Mouse (Mus musculus) cerebellum, adult 2 months (tissue): ENCODE measurements at regions not wholly inside any gene's neighbourhood (a gene's known extent, or its start where the extent isn't known, plus 50 kb on each side); places are given as distances from the start of the nearest gene placed in this dataset.

Experiments used
- DNase-seq, 2 experiments: peaks; one replicate each; pipeline ENCODE4 v3.0.0; 2021
- H3K27ac ChIP-seq: fragments of 200-500 bp; 2 replicates; pipeline ENCODE4 v1.5.1; 2012; ENCODE audit warnings: low read length, control low read depth, inconsistent platforms; ENCODE audit not compliant: insufficient read depth
- H3K27me3 ChIP-seq: fragments of 200-500 bp; 2 replicates; pipeline ENCODE4 v1.6.1; 2012; ENCODE audit warnings: inconsistent platforms, mild to moderate bottlenecking, low read length, moderate library complexity; ENCODE audit not compliant: control insufficient read depth, insufficient read depth
- H3K4me1 ChIP-seq: fragments of 200-500 bp; 2 replicates; pipeline ENCODE4 v1.6.1; 2011; ENCODE audit warnings: low read length; ENCODE audit not compliant: control insufficient read depth, insufficient read depth
- H3K4me3 ChIP-seq: fragments of 200-500 bp; replicated peaks from 2 replicates; pipeline ENCODE3; 2011; ENCODE audit warnings: mild to moderate bottlenecking, low read depth, low read length, control low read depth; ENCODE audit not compliant: insufficient read depth
- CTCF ChIP-seq: fragments of 200-500 bp; IDR thresholded peaks from 2 replicates; pipeline ENCODE4 v1.5.1; 2011; ENCODE audit warnings: low read depth, mild to moderate bottlenecking, control low read depth, low read length, moderate library complexity, borderline replicate concordance; ENCODE audit not compliant: insufficient read depth
- POLR2A ChIP-seq: fragments of 200-500 bp; IDR thresholded peaks from 2 replicates; pipeline ENCODE4 v1.6.1; 2011; ENCODE audit warnings: low read length, control low read depth, borderline replicate concordance; ENCODE audit not compliant: insufficient read depth
- WGBS: fragments of 180-500 bp; shearing (Covaris S2); methylation state at CpG from one replicate; pipeline ENCODE4 v1.1.7; 2018; 5-methylcytosine and 5-hydroxymethylcytosine counted together

DNA sequence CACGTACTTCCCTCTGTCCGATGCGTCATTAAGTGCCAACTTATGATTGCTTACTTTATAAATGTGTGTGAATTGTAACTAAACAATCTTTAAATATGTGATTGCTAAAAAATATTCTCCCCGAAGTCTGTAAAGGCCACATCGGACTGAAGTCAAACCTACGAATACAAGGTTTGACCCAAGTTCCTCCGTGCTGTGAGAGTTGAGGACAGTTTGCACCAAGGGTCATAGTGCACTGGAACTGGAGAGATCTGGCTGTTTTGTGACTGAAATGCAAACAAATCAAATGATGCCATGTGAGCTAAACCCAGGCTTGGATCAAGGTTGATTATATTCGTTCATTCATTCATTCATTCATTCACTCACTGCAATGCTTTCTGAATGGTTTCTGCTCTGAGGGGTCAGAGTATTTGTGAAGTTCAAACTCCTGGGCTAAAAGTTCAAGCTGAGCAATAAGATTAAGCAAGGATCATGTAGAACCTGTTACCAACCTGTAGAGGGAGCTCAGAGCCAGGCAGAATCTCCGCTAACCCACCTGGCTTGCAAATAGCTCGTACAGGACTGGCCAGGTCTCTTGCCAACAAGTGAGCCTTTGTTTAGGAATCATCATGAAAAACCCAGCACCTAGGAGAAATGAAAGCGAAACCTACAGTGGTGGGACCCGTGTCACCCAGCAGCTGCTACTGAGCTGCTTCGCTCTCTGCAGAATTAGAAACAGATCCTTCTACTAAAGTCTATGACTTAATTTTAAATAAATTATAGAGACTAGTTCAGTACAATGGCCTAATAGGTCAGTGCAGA, 67.9 kb upstream of the Serbp1 start:
- no peaks in the 10 kb centered on the region for H3K27me3 ChIP-seq
- no peaks in the 10 kb centered on the region for H3K4me1 ChIP-seq
- peak; percentile 58 to 73 for DNase-seq
- H3K27ac ChIP-seq: no peak overlapping the region
- WGBS: 50% methylated on average over 13 of the region's 13 CpGs
- TF ChIP-seq CTCF (peak; percentile 90), POLR2A (no peak)
- no peak overlapping the region for H3K4me3 ChIP-seq

- WGBS: 37% methylated on average over 2 of the region's 2 CpGs
- Histone ChIP-seq H3K4me1 (no peaks in the 10 kb centered on the region), H3K4me3 (peak overlapping the region; percentile 64), H3K27ac (no peak overlapping the region), H3K27me3 (no peaks in the 10 kb centered on the region)
- DNase-seq: no peak
- no peak for TF ChIP-seq POLR2A
- no peak for TF ChIP-seq CTCF
Measured at GRCm38 (mm10) chr6:67168803-67169202, 69.2 kb upstream of the Serbp1 start.

GRCm38 (mm10) chr6:67168031-67168777, 69.8 kb upstream of the Serbp1 start:
- Histone ChIP-seq H3K27me3 (no peaks in the 10 kb centered on the region), H3K27ac (no peak overlapping the region), H3K4me3 (peak overlapping the region; percentile 64), H3K4me1 (no peaks in the 10 kb centered on the region)
- no peak for TF ChIP-seq POLR2A
- no peak for TF ChIP-seq CTCF
- peak; percentile 48 to 63 for DNase-seq
- WGBS: 12% methylated on average over 11 of the region's 11 CpGs

GRCm38 (mm10) chr6:67165091-67165490, 72.9 kb upstream of the Serbp1 start:
- no peak overlapping the region for H3K4me3 ChIP-seq

DNA sequence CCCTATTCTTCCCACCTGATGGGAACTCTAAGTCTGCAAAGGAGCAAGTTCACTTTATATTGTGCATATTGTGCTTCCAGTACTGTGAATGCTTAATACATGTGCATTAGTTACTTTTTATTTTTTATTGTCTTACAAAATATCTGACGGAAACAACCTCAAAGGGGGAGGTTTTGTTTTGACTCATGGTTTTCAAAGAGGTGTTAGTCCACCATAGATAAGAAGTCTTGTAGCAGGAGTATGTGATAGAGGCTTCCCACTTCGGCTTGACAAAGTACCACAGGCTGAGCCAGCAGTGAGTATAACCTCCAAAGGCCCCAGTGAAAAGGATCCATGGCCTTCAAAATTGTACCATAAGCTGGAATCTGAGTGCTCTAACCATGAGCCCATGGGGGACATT, 74.0 kb upstream of the Serbp1 start:
- no peak for TF ChIP-seq POLR2A
- TF ChIP-seq CTCF: no peak
- no peak overlapping the region for H3K4me3 ChIP-seq
- WGBS: 92% methylated on average over 2 of the region's 2 CpGs
- H3K4me1 ChIP-seq: peaks cover 4% of the 10 kb centered on the region; the same call in 1 of the 2 replicates
- no peaks in the 10 kb centered on the region for H3K27me3 ChIP-seq
- DNase-seq: no peak
- no peak overlapping the region for H3K27ac ChIP-seq

More at GRCm38 (mm10) chr6:67165091-67165490, 72.9 kb upstream of the Serbp1 start:
- peaks cover 4% of the 10 kb centered on the region; the same call in 1 of the 2 replicates for H3K4me1 ChIP-seq
- WGBS: 93% methylated on average over 6 of the region's 6 CpGs
- H3K27ac ChIP-seq: no peak overlapping the region
- DNase-seq: no peak
- TF ChIP-seq POLR2A (no peak), CTCF (no peak)
- H3K27me3 ChIP-seq: no peaks in the 10 kb centered on the region

GRCm38 (mm10) chr6:67162814-67163213, 75.2 kb upstream of the Serbp1 start:
- Histone ChIP-seq H3K27ac (no peak overlapping the region), H3K27me3 (no peaks in the 10 kb centered on the region), H3K4me3 (no peak overlapping the region), H3K4me1 (peaks cover 4% of the 10 kb centered on the region; the same call in 1 of the 2 replicates)
- 19% methylated on average over 3 of the region's 3 CpGs for WGBS
- TF ChIP-seq CTCF: no peak
- no peak for TF ChIP-seq POLR2A
- DNase-seq: peak in 1 of 2 experiments; percentile 27

- 84% methylated on average over 7 of the region's 7 CpGs for WGBS
- H3K27ac ChIP-seq: no peak overlapping the region
- no peak for DNase-seq
- H3K4me1 ChIP-seq: peaks cover 4% of the 10 kb centered on the region; the same call in 1 of the 2 replicates
- no peak overlapping the region for H3K4me3 ChIP-seq
- H3K27me3 ChIP-seq: no peaks in the 10 kb centered on the region
- TF ChIP-seq CTCF (no peak), POLR2A (no peak)
Measured at GRCm38 (mm10) chr6:67161610-67162009, 76.4 kb upstream of the Serbp1 start.

GRCm38 (mm10) chr6:67160564-67160963, 77.4 kb upstream of the Serbp1 start:
- TF ChIP-seq POLR2A (no peak), CTCF (no peak)

More at GRCm38 (mm10) chr6:67160564-67160963, 77.4 kb upstream of the Serbp1 start:
- Histone ChIP-seq H3K27ac (no peak overlapping the region), H3K4me1 (peaks cover 4% of the 10 kb centered on the region; the same call in 1 of the 2 replicates), H3K4me3 (no peak overlapping the region), H3K27me3 (no peaks in the 10 kb centered on the region)
- WGBS: 82% methylated on average over 3 of the region's 3 CpGs
- DNase-seq: no peak
